Mouse (Mus musculus): ENCODE results near the gene Dcaf7.

DNA sequence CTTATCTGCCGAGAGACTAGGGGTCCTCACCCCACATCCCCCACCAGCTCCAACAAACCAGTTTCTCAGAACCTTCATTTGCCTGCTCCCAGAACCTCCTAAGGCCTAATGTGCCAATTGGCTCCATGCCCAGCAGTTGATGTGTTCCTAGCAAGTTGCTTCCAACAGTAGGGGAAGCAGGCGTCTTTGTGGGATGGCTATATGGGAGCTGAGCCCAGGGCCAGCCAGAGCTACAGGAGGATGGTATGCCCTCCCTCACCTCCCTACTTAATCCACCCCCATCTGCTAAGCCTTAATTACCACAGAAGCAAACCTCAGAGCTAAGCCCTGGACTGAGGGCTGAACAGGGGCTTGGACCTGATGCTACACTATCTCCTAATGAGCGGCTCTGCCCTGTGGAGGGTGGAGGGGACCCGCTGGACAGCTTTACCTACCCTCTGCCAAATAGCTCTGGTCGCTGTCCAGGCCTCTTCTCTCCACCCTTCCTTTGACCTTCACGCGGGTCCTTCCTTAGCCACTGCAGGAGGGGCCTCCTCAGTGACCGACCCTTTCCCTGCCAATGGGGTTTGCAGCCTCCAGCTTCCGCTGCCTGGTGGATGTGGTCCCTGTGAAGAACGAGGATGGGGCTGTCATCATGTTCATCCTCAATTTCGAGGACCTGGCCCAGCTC is 23.0 kb upstream of the Dcaf7 start:
- TF ChIP-seq CHD1 (IDR thresholded peaks at IDR 0.05; ENCODE audit: low read depth, low read length) (no peak), EP300 (IDR thresholded peaks at IDR 0.05; ENCODE audit: low read length) (no peak), CHD2 (IDR thresholded peaks at IDR 0.05; ENCODE audit: low read length) (no peak), JUND (conservative IDR thresholded peaks at IDR 0.05; ENCODE audit: low read depth, low read length) (no peak), POLR2A (IDR thresholded peaks at IDR 0.05; ENCODE audit: low read depth, low read length) (no peak), MAX (IDR thresholded peaks at IDR 0.05; ENCODE audit: low read length) (no peak), NELFE (IDR thresholded peaks at IDR 0.05; ENCODE audit: low read depth, low read length) (no peak), ZMIZ1 (IDR thresholded peaks at IDR 0.05; ENCODE audit: low read depth, low read length) (no peak), MAFK (IDR thresholded peaks at IDR 0.05; ENCODE audit: insufficient replicate concordance, low read length) (no peak), USF1 (IDR thresholded peaks at IDR 0.05; ENCODE audit: low read depth, low read length) (no peak)

All from CH12.LX (cell line).